Mouse (Mus musculus) left cerebral cortex, adult 2 months (tissue): ENCODE data around the gene Gab1. TPM values are rescaled to one million over a fixed set of nuclear protein-coding genes. Genes with fewer than 3 reads are reported as not detected.
"Not testable (repeated sequence)": the region's sequence is repeated elsewhere in the genome, so short reads cannot be mapped to it uniquely, and the experiment has no call there.

ENCODE experiments used
- DNase-seq, 2 experiments: peaks; one replicate each; pipeline ENCODE4 v3.0.0; 2021 to 2022; ENCODE audit warnings: low spot score in 2 of 2, mixed read lengths in 1 of 2; ENCODE audit errors: extremely low spot score in 1 of 2
- H3K27ac ChIP-seq: fragments of 200-600 bp; 2 replicates; pipeline ENCODE4 v1.8.1; 2022
- H3K4me3 ChIP-seq: fragments of 200-600 bp; 2 replicates; pipeline ENCODE4 v1.8.1; 2022
- CTCF ChIP-seq: fragments of 200-600 bp; IDR thresholded peaks from 2 replicates; pipeline ENCODE4 v1.8.1; 2022; ENCODE audit warnings: antibody characterized with exemption, mild to moderate bottlenecking, moderate library complexity
- intact Hi-C: fragments of 180-260 bp; cut with DNase I; formaldehyde crosslinking; loops from one replicate; pipeline ENCODE4 v1.15.1; 2025
- total RNA-seq, 2 experiments: library from RNA; stranded (reverse); gene quantifications; 2 replicates each; pipeline ENCODE4 v1.2.3; 2021

Gene Gab1
- total RNA-seq, 2 experiments from 2014 or later, result 11.4 to 13.0 TPM

DNA sequence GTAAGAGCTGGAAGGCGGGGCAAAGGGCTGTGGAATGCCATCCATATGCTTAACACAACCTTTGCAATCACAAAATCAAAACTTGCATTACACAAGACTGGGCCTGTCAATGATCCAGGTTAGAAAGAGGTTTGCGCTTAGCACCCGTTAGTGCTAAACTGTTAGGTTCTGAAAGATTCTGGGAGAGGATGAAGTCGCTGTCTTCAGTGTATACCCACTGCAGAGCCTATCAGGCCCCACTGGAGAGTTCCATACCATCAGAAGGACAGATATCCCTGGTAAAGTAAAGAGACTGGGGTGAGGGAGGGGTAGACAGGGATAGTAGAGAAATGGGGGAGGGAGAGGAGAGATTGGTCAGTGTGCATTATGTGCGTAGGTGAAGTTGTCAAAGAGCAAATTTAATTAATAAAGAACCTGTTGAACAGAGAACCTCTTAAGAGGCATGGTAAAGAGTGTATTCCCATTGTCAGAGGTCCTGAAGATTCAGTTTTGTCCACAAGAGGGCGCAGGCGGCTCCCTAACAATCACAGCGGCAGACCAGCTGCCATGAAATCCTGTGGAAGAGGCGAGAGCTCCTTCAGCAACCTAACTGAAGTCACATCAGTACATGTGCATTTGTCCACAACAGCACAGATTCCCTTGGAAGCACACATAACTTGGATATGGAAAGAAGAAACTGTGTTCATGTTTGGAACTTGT lies 127.2 kb downstream of the Gab1 start:
- peak; percentile 79 to 86 for DNase-seq
- no peak overlapping the region for H3K27ac ChIP-seq
- H3K4me3 ChIP-seq, result no peak overlapping the region
- peak; percentile 87 for TF ChIP-seq CTCF
- intact Hi-C loops, result loop anchor here (2.0 to 5.0 kb wide), 3 partner anchors 124 to 1994 kb away; no protein-coding TSS in a partner anchor

DNA sequence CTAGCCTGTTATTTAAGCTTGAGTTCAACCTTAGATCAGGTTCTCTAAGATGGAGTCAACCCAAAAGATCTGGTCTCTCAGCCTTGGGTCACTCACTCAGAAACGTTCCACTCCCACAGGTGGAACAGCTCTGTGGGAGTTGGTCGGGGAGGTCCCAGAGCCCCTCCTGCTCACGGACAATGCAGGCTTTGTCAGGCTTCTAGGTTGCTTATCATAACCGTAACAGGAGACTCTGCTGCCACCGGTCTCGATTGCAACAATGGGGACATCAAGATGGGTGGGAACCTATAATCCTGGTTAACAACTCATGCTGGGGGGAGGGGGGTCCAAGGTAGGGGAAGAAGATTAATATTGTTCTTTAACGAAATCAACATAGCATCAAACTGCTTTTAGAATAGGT lies 127.9 kb downstream of the Gab1 start:
- Histone ChIP-seq H3K4me3 (no peak overlapping the region), H3K27ac (no peak overlapping the region)
- intact Hi-C loops, result loop anchor here (2.0 to 5.0 kb wide), 3 partner anchors 125 to 1995 kb away; no protein-coding TSS in a partner anchor
- no peak for TF ChIP-seq CTCF
- DNase-seq, result no peak

DNA sequence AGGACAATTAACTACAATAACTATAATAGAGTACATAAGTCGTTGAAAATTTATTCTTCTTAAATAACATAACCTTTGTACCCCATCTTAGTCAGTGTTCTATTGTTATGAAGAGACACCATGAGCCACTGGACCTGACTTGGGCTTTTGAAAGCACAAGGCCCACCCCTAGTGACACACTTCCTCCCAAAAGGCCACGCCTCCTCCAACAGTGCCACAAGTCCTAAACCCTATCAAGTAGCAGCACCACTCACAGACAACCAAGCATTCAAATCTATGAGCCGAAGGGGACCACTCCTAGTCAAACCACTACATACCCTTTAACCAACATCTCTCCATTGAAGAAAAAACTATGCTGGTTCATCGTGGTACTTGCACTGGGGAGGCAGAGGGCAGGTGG lies 131.2 kb downstream of the Gab1 start:
- Histone ChIP-seq H3K27ac (no peak overlapping the region), H3K4me3 (no peak overlapping the region)
- DNase-seq, result no peak
- intact Hi-C loops, result no loop called here
- TF ChIP-seq CTCF, result no peak

DNA sequence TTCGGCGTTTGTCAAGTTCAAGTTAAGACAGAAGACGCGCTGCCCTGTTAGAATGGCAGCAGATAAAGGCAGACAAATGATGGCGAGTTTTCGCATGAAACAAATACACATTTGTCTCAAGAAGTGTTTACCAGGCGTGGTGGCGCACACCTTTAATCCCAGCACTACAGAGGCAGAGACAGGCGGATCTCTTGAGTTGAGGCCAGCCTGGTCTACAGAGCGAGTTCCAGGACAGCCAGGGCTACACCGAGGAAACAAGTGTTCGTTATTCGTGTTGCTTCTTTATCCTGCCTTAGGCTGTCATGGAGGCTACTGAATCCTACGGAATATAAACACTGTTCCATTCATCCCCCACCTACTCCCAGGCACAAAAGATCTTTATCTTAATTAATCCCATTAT lies 140.4 kb downstream of the Gab1 start:
- no peak for TF ChIP-seq CTCF
- H3K27ac ChIP-seq, result peak overlapping the region; percentile 96
- intact Hi-C loops, result no loop called here
- H3K4me3 ChIP-seq, result peak overlapping the region; percentile 93
- no peak for DNase-seq

DNA sequence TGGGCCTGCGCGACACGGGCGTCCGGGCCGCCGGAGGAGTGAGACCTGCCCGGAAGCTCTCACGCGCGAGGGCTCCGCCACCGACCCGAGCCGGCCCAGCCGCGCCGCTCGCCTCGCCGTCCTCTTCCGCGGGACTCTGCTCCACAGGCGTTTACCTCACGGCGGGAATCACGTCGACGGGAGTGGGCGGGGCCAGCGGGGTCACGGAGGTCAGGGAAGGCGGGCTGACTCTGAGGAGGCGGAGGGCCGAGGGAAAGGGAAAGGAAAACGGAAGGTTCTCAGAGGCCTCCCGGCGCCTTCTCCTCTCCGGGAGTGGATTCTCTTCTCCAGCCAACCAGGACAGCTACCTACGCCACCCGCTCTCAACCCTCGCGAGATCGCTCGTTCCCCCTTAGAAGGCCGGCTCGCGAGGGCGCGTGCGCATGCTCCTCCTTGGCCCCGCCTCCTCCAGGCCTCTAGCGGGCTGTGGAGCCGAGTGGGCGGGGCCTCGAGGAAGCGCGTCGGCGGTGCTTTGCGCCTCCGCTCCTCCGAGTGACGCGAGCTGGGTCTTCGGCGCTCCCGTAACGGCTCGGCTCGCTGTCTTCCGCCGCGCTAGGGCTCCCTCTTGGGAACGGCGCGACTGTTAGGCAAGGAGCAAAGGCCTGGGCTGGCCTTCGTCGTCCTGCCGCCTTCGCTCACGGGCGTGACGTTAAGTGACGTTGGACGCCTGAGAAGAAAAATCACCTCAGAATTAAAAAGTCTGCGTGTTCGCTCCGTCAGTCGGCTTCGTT lies 141.0 kb downstream of the Gab1 start, which contains the start of gene Smarca5:
Gene Smarca5 (minus strand): TSS at position 343 of the 770 bp plus-strand sequence.
- DNase-seq, result peak; percentile 92 to 93
- intact Hi-C loops, result not testable (repeated sequence)
- Histone ChIP-seq H3K4me3 (peak within 1 kb of the TSS; percentile 93), H3K27ac (peak within 1 kb of the TSS; percentile 96)

DNA sequence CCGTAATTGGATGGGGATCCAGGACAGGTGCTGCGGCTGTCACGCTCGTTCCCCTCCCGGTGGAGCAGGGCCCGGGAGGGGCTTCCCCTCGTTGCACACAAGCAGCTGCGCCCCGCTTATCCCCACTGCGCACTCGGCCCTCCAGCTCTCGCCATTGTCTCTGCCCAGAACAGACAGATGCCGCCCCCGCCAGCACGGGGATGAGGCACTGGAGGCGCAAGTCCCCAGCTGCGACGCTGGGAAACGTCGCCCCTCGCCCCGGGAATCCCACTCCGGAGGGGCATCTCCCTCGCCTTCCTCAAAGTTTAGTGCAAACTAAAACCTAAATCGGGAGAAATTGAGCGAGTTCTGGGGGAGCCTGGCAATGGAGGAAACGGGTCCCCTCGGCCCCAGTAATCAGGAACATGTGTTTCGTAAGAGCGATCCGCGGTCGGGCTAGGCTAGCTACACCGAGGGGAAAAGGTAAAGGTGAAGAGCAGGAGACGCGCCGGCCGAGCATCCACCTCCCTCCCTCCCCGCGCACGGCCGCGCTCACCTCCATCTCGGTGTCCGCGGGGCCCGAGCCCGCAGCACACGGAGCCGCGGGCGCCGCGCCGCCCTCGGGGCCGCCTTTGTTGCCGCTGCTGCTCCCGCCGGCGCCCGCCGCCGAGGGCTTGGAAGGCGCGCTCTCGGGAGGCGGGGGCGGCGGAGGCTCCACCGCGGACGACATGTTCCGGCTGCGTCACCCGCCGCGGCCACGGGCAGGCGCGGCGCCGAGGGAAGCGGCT lies 141.7 kb downstream of the Gab1 start:
- intact Hi-C loops, result no loop called here
- TF ChIP-seq CTCF, result no peak
- Histone ChIP-seq H3K27ac (peak overlapping the region; percentile 96), H3K4me3 (peak overlapping the region; percentile 93)
- DNase-seq, result peak; percentile 64 to 68

DNA sequence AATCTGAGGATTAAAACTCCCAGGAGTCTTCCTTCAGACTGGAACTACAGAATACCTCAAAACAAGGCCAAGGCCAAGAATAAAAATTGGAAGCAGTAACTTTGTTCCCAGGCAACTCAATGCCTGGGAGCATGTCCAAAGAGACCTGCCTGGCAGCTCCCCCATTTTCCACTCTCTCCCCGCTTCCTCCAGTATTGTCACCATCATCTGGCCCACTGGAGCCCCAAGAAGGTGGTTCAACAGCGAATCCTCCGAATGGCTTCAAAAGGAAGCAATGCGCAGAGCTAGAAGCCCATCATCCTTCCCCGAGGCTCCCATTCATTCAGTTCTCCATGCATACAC lies 142.3 kb downstream of the Gab1 start:
- TF ChIP-seq CTCF, result no peak
- H3K4me3 ChIP-seq, result peak overlapping the region; percentile 93
- intact Hi-C loops, result no loop called here
- peak in 1 of 2 experiments; percentile 13 for DNase-seq
- H3K27ac ChIP-seq, result peak overlapping the region; percentile 96

DNA sequence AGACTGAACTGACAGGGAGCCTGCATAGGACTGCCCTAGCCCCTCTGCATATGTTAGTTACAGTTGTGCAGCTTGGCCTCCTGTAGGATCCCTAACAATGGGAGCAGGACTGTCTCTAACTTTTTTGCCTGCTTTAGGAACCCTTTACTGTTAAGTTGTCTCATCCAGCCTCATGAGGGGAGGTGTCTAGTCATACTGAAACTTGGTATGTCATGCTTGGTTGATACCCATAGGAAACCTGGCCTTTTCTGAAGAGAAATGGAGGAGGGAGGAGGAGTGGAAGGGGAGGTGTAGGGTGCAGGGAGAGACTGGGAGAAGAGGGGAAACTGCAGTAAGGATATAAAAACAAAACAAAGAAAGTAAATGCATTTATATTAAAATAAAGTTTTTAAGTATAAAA lies 148.0 kb downstream of the Gab1 start:
- no peak for TF ChIP-seq CTCF
- Histone ChIP-seq H3K4me3 (no peak overlapping the region), H3K27ac (no peak overlapping the region)
- intact Hi-C loops, result loop anchor here (5.0 kb wide), 1 partner anchor 35 kb away; no protein-coding TSS in a partner anchor
- no peak for DNase-seq

DNA sequence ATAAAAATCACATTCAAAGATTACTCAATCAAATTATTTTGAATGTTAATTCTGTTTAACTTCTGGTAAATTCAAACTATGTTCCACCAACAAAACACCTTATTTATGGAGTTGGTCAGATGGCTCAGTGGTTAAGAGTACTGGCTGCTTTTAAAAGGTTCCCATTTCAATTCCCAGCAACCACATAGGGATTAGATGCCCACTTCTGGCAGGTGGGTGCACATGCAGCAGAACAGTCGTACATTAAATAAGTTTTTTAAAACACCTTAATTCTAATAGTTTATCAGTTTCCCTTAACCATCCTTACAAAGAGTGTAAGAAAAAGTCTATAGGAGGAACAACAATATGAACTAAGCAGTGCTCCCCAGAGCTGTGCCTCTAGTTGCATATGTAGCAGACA lies 165.9 kb downstream of the Gab1 start:
- TF ChIP-seq CTCF, result peak; percentile 47
- no peak overlapping the region for H3K4me3 ChIP-seq
- no peak overlapping the region for H3K27ac ChIP-seq
- DNase-seq, result no peak
- intact Hi-C loops, result loop anchor here (5.0 kb wide), 1 partner anchor 1022 kb away; no protein-coding TSS in a partner anchor

Other genes starting within 250 kb of the Gab1 start
- gene Smarca5, start 141.0 kb downstream of the Gab1 start, total RNA-seq, result 10 to 100 TPM; 60.7 to 61.0 TPM
- 10 to 100 TPM; 23.0 to 24.3 TPM for gene Usp38, start 134.4 kb upstream of the Gab1 start, total RNA-seq